9 mouse cellular contexts compared by ENCODE assay signal in the genomic region with DNA sequence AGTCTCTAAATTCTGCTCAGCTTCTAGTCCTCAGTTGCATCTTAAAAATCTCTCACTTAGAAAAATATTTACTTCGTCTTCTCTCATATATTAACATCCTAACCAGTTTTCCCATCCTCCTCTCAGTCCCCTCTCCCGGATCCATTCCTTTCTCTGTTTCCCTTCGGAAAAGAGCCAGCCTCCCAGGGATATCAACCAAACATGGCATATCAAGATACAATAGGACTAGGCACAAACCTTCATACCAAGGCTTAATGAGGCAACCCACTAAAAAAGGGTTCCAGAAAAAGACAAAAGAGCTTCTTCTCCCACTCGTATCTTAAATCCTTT. TPM values are rescaled to one million over a fixed set of nuclear protein-coding genes. Genes with fewer than 3 reads are reported as not detected.
DNase-seq lines count a peak whose midpoint lies in the region; ATAC-seq and TF ChIP-seq lines count a peak whose summit lies in the region.
"Had no signal": no experiment of that assay in that cellular context is flagged by ENCODE, and none has a peak within 500 bp of the region (broad histone marks: within the 10 kb centered on the region; RNA-seq: fewer than 3 reads in every experiment).

No protein-coding gene starts in this region.

- intact Hi-C loops in heart, postnatal 14 days (cut with DNase I): no loop called here
- intact Hi-C loops in left cerebral cortex, postnatal 10 days (cut with DNase I): no loop called here

- peak overlapping the region; percentile 56 for H3K9ac ChIP-seq in heart, embryonic 11.5 days (ENCODE audit: low read depth, low read length)
- peak overlapping the region; percentile 39; the same call in 1 of the 2 replicates for H3K9ac ChIP-seq in CH12.LX (ENCODE audit: insufficient read depth, low read depth)
- peak overlapping the region; percentile 64 for H3K9ac ChIP-seq in forebrain, embryonic 15.5 days (replicated peaks)
- H3K9ac ChIP-seq in liver, embryonic 16.5 days (ENCODE audit: low read depth, low read length): peak overlapping the region; percentile 68; the same call in 1 of the 2 replicates

- no peaks in the 10 kb centered on the region for H3K36me3 ChIP-seq in heart, embryonic 11.5 days (ENCODE audit: control insufficient read depth, insufficient read depth, low read length)
- H3K36me3 ChIP-seq in CH12.LX (replicated peaks in 1 of 2; ENCODE audit: control insufficient read depth in 1 of 2, insufficient read depth in 1 of 2, low read length in 1 of 2): no peaks in the 10 kb centered on the region
- H3K36me3 ChIP-seq in forebrain, embryonic 15.5 days: no peaks in the 10 kb centered on the region
- no peaks in the 10 kb centered on the region for H3K36me3 ChIP-seq in liver, embryonic 16.5 days (ENCODE audit: control insufficient read depth, insufficient read depth)

- no peaks in the 10 kb centered on the region for H3K79me2 ChIP-seq in CH12.LX (replicated peaks; ENCODE audit: control insufficient read depth, extremely low read depth, insufficient read depth, poor library complexity, severe bottlenecking)

- dilution Hi-C loops in CH12.LX (cut with MboI; ENCODE audit: extremely low pct_ligation_motif_present, extremely low pct_unique_long_range_greater_than_20kb, low sequenced_read_pairs): no loop called here

- TF ChIP-seq RAD21 in CH12.LX (IDR thresholded peaks at IDR 0.05; ENCODE audit: low read depth, low read length): no peak

- H3K27me3 ChIP-seq in heart, embryonic 11.5 days (ENCODE audit: control insufficient read depth, insufficient read depth, low read length): no peaks in the 10 kb centered on the region
- no peaks in the 10 kb centered on the region for H3K27me3 ChIP-seq in CH12.LX (replicated peaks)
- no peaks in the 10 kb centered on the region for H3K27me3 ChIP-seq in forebrain, embryonic 15.5 days
- H3K27me3 ChIP-seq in liver, embryonic 16.5 days (ENCODE audit: control insufficient read depth, insufficient read depth, low read depth, low read length): no peaks in the 10 kb centered on the region

- H3K9me3 ChIP-seq in heart, embryonic 11.5 days (replicated peaks; ENCODE audit: control insufficient read depth, low read length): no peaks in the 10 kb centered on the region
- H3K9me3 ChIP-seq in CH12.LX (replicated peaks; ENCODE audit: low read length): no peaks in the 10 kb centered on the region
- H3K9me3 ChIP-seq in forebrain, embryonic 15.5 days: no peaks in the 10 kb centered on the region
- no peaks in the 10 kb centered on the region for H3K9me3 ChIP-seq in liver, embryonic 16.5 days (replicated peaks; ENCODE audit: control insufficient read depth, low read length)

- peak overlapping the region; percentile 53 for H3K4me2 ChIP-seq in heart, embryonic 11.5 days
- peak overlapping the region; percentile 78 for H3K4me2 ChIP-seq in CH12.LX (ENCODE audit: insufficient read depth, low read depth, poor library complexity, severe bottlenecking)
- peak overlapping the region; percentile 46 for H3K4me2 ChIP-seq in forebrain, embryonic 15.5 days (replicated peaks)
- peak overlapping the region; percentile 74 for H3K4me2 ChIP-seq in liver, embryonic 16.5 days (ENCODE audit: low read depth, low read length)

- no peak for TF ChIP-seq CTCF in CH12.LX (conservative IDR thresholded peaks at IDR 0.05 in 1 of 2, IDR thresholded peaks at IDR 0.05 in 1 of 2; ENCODE audit: low read depth in 2 of 2, low read length in 2 of 2)

- no peak for TF ChIP-seq POLR2A in CH12.LX (IDR thresholded peaks at IDR 0.05; ENCODE audit: low read depth, low read length)

- peak overlapping the region; percentile 60 for H3K4me3 ChIP-seq in heart, embryonic 11.5 days (ENCODE audit: low read depth, low read length)
- peak overlapping the region; percentile 64 to 86 (median 75) for H3K4me3 ChIP-seq in CH12.LX (replicated peaks in 1 of 3; ENCODE audit: low read depth in 2 of 3, low read length in 2 of 3, poor library complexity in 1 of 3)
- H3K4me3 ChIP-seq in forebrain, embryonic 15.5 days: peak overlapping the region; percentile 74
- peak overlapping the region; percentile 75 for H3K4me3 ChIP-seq in liver, embryonic 16.5 days (ENCODE audit: low read depth, low read length)

- in situ Hi-C loops in CH12.LX (cut with MboI; ENCODE audit: low pct_ligation_motif_present, low pct_unique_long_range_greater_than_20kb, low sequenced_read_pairs): no loop called here

- H3K4me1 ChIP-seq in heart, embryonic 11.5 days (ENCODE audit: control insufficient read depth, insufficient read depth, low read length): no peaks in the 10 kb centered on the region
- H3K4me1 ChIP-seq in CH12.LX (ENCODE audit: control insufficient read depth in 1 of 2, insufficient read depth in 2 of 2): no peaks in the 10 kb centered on the region
- peaks cover 6% of the 10 kb centered on the region; the same call in 1 of the 2 replicates for H3K4me1 ChIP-seq in forebrain, embryonic 15.5 days
- H3K4me1 ChIP-seq in liver, embryonic 16.5 days (ENCODE audit: control insufficient read depth, low read depth, low read length): no peaks in the 10 kb centered on the region

- 31% methylated on average over 4 of the region's 4 CpGs for WGBS in heart, embryonic 11.5 days (ENCODE audit: insufficient replicate concordance)
- 27% methylated on average over 4 of the region's 4 CpGs for WGBS in forebrain, embryonic 15.5 days
- WGBS in liver, embryonic 16.5 days (ENCODE audit: insufficient replicate concordance): 12% methylated on average over 4 of the region's 4 CpGs

- ATAC-seq in heart, embryonic 11.5 days (replicated peaks; ENCODE audit: insufficient number of reproducible peaks, low FRiP score, low TSS enrichment): peak; percentile 18; the same call in 1 of the 2 replicates
- no peak for ATAC-seq in forebrain, embryonic 15.5 days (replicated peaks)
- ATAC-seq in liver, embryonic 16.5 days (ENCODE audit: low read depth): no peak

- peak overlapping the region; percentile 66 for H3K27ac ChIP-seq in heart, embryonic 11.5 days (ENCODE audit: low read depth, low read length)
- H3K27ac ChIP-seq in CH12.LX (ENCODE audit: insufficient read depth, low read depth): no peak overlapping the region
- peak overlapping the region; percentile 94 for H3K27ac ChIP-seq in forebrain, embryonic 15.5 days (replicated peaks)
- H3K27ac ChIP-seq in liver, embryonic 16.5 days (ENCODE audit: low read length): peak overlapping the region; percentile 69

- no peak for DNase-seq in heart, postnatal 14 days
- no peak for DNase-seq in CH12.LX (ENCODE audit: extremely low read depth)
- no peak for DNase-seq in cerebellum, adult 9-10 months
- no peak for DNase-seq in B cell, adult 2 months
- no peak for DNase-seq in left cerebral cortex, postnatal 10 days (ENCODE audit: extremely low spot score in 1 of 2, low spot score in 2 of 2)

- no peak for TF ChIP-seq EP300 in CH12.LX (IDR thresholded peaks at IDR 0.05; ENCODE audit: low read length)

TF ChIP-seq in CH12.LX, 34 proteins besides CTCF, POLR2A, EP300 and RAD21:
- TF ChIP-seq TBP (conservative IDR thresholded peaks at IDR 0.05; ENCODE audit: low read depth, low read length) (no peak), MAX (IDR thresholded peaks at IDR 0.05; ENCODE audit: low read length) (peak; percentile 52; the same call in 1 of the 2 replicates), GABPA (IDR thresholded peaks at IDR 0.05; ENCODE audit: insufficient replicate concordance, low read depth, low read length) (no peak)

RNA-seq across cellular contexts. Expression of gene Slc25a14, which starts 0.2 kb away (rescaled TPM):
- 7.8 and 8.8 TPM in 2 replicates for polyA plus RNA-seq in heart, embryonic 11.5 days (2014; fragmentation: Nextera tagmentation; extraction: Ambion mirVana)
- total RNA-seq in heart, postnatal 14 days (2021): 1 to 10 TPM; 2.3 to 2.5 TPM
- total RNA-seq in CH12.LX (2012; rRNA removed): 10.1 and 10.2 TPM in 2 replicates
- 13.7 and 17.9 TPM in 2 replicates for total RNA-seq in CH12.LX (2014; rRNA removed)
- polyA plus RNA-seq in CH12.LX (2012; ENCODE audit: insufficient read length, low read depth): 8.9 and 9.7 TPM in 2 replicates
- polyA plus RNA-seq in forebrain, embryonic 15.5 days (2015; fragmentation: Nextera tagmentation; extraction: Ambion mirVana): 46.4 and 48.7 TPM in 2 replicates
- polyA plus RNA-seq in liver, embryonic 16.5 days (2015; fragmentation: Nextera tagmentation; extraction: Ambion mirVana): 3.2 and 3.6 TPM in 2 replicates
- total RNA-seq in left cerebral cortex, postnatal 10 days (2021): 10 to 100 TPM; 40.7 to 47.3 TPM

RNA-seq across cellular contexts. Expression of gene Zfp280c, which starts 28.7 kb away (rescaled TPM):
- 7.6 and 7.9 TPM in 2 replicates for polyA plus RNA-seq in heart, embryonic 11.5 days (2014; fragmentation: Nextera tagmentation; extraction: Ambion mirVana)
- 1 to 10 TPM; 8.2 to 9.4 TPM for total RNA-seq in heart, postnatal 14 days (2021)
- total RNA-seq in CH12.LX (2012; rRNA removed): 12.5 and 12.7 TPM in 2 replicates
- 30.5 and 32.3 TPM in 2 replicates for total RNA-seq in CH12.LX (2014; rRNA removed)
- polyA plus RNA-seq in CH12.LX (2012; ENCODE audit: insufficient read length, low read depth): 24.0 and 29.2 TPM in 2 replicates
- polyA plus RNA-seq in forebrain, embryonic 15.5 days (2015; fragmentation: Nextera tagmentation; extraction: Ambion mirVana): 11.0 and 13.9 TPM in 2 replicates
- polyA plus RNA-seq in liver, embryonic 16.5 days (2015; fragmentation: Nextera tagmentation; extraction: Ambion mirVana): 1.8 and 2.2 TPM in 2 replicates
- 10 to 100 TPM; 25.6 to 30.6 TPM for total RNA-seq in left cerebral cortex, postnatal 10 days (2021)

RNA-seq across cellular contexts. Expression of gene Gpr119, which starts 51.3 kb away (rescaled TPM):
- not detected in 2 replicates for polyA plus RNA-seq in heart, embryonic 11.5 days (2014; fragmentation: Nextera tagmentation; extraction: Ambion mirVana)
- not detected for total RNA-seq in heart, postnatal 14 days (2021)
- not detected in 2 replicates for total RNA-seq in CH12.LX (2012; rRNA removed)
- total RNA-seq in CH12.LX (2014; rRNA removed): not detected in 2 replicates
- polyA plus RNA-seq in CH12.LX (2012; ENCODE audit: insufficient read length, low read depth): not detected in 2 replicates
- polyA plus RNA-seq in forebrain, embryonic 15.5 days (2015; fragmentation: Nextera tagmentation; extraction: Ambion mirVana): not detected in 2 replicates
- not detected in 2 replicates for polyA plus RNA-seq in liver, embryonic 16.5 days (2015; fragmentation: Nextera tagmentation; extraction: Ambion mirVana)
- total RNA-seq in left cerebral cortex, postnatal 10 days (2021): not detected
- total RNA-seq: common myeloid progenitor, adult 5-6 weeks had no signal
